ENCODE assay signal across 1 mouse cellular context in the genomic region with DNA sequence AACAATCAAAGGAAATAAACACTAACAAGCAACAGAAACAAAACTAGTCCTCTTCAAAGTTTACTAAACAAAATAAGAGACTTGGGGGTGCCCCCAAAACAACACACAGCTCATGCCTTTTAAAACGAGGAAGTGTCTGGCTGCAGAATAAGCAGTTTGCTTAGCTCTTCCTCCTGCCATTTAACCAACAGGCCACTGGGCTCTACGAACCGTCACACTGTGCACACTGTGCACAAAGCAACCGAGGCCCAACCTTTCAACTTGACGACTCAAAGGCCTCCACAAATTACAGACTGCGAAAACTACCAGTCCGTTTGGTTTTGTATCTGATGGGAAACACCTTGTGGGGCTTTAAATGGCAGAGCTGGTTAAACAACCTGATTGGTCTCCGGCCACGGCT.
TF ChIP-seq lines count a peak whose summit lies in the region.

No protein-coding gene starts in this region.

TF ChIP-seq in CH12.LX, 34 proteins besides CTCF, POLR2A, EP300 and RAD21 (continued from another document):
- TF ChIP-seq UBTF (IDR thresholded peaks at IDR 0.05; ENCODE audit: low read depth, low read length), result no peak
TF ChIP-seq in CH12.LX: peak in this region for 2.
